Mouse (Mus musculus) embryonic fibroblast, embryonic 13.5 days (primary cell): ENCODE data around the gene Prrg2. TPM values are rescaled to one million over a fixed set of nuclear protein-coding genes. Genes with fewer than 3 reads are reported as not detected.

ENCODE experiments used
- H3K27ac ChIP-seq: 2 replicates; pipeline ENCODE4 v1.5.1; 2012; ENCODE audit warnings: low read length, control low read depth, inconsistent platforms; ENCODE audit not compliant: insufficient read depth
- H3K4me1 ChIP-seq: 2 replicates; pipeline ENCODE4 v1.6.1; 2011; ENCODE audit warnings: low read length; ENCODE audit not compliant: control insufficient read depth, insufficient read depth
- H3K4me3 ChIP-seq: 2 replicates; pipeline ENCODE4 v1.5.1; 2011; ENCODE audit warnings: mild to moderate bottlenecking, control low read depth, low read length; ENCODE audit not compliant: insufficient read depth
- CTCF ChIP-seq: IDR thresholded peaks from 2 replicates; pipeline ENCODE4 v1.5.1; 2011; ENCODE audit warnings: mild to moderate bottlenecking, control low read depth, low read length, moderate library complexity, borderline replicate concordance; ENCODE audit not compliant: insufficient read depth
- POLR2A ChIP-seq: IDR thresholded peaks from 2 replicates; pipeline ENCODE4 v1.6.1; 2011; ENCODE audit warnings: low read depth, mild to moderate bottlenecking, control low read depth, low read length, moderate library complexity
- polyA plus RNA-seq: library from polyadenylated mRNA; stranded (reverse); fragments of >200 nt; gene quantifications from 2 replicates; pipeline ENCODE4 v1.2.4, GENCODE M21; 2011; ENCODE audit warnings: low read depth; ENCODE audit not compliant: missing spikeins, insufficient read length

Prrg2 gene
- polyA plus RNA-seq, 1 experiment: 15.1 TPM

DNA sequence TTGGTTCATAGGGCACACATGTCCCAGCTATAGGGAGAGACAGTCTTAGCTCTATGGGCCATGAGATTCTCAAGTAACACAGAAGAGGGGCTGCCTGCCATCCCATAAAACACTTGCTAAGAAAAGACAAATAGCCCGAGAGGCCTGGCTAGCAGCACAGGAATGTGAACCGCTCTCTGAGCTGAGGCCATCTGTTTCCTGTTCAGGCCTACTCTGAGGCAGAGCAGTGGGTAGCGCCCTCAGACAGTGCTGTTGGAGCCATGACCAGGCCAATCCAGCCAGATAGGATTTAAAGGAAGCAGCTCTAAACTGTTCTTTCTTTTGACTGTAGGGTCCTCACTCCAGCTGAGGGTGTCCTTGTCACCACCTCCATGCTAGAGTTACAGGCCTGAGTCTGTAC is 57.9 kb downstream of the Prrg2 start:
- no peak overlapping the region for H3K27ac ChIP-seq
- H3K4me1 ChIP-seq: peaks cover 3% of the 10 kb centered on the region; the same call in 1 of the 2 replicates
- no peak overlapping the region for H3K4me3 ChIP-seq
- TF ChIP-seq POLR2A (no peak), CTCF (no peak)

Other genes with a start within 250 kb of the Prrg2 start
- gene Nup62, start 246.6 kb downstream of the Prrg2 start, polyA plus RNA-seq: 41.1 and 41.2 TPM in 2 replicates
- gene Il4i1, start 246.3 kb downstream of the Prrg2 start, polyA plus RNA-seq: 2.1 and 2.3 TPM in 2 replicates
- gene Atf5, start 246.0 kb downstream of the Prrg2 start, polyA plus RNA-seq: 342 and 471 TPM in 2 replicates
- gene Akt1s1, start 213.7 kb downstream of the Prrg2 start, polyA plus RNA-seq: 80.0 and 84.2 TPM in 2 replicates
- 26.9 and 33.8 TPM in 2 replicates for gene Tbc1d17, start 213.6 kb downstream of the Prrg2 start, polyA plus RNA-seq
- gene Pnkp, start 205.5 kb downstream of the Prrg2 start, polyA plus RNA-seq: 24.7 and 30.6 TPM in 2 replicates
- gene Ptov1, start 192.9 kb downstream of the Prrg2 start, polyA plus RNA-seq: 144 and 160 TPM in 2 replicates
- gene Med25, start 170.0 kb downstream of the Prrg2 start, polyA plus RNA-seq: 33.4 and 42.8 TPM in 2 replicates
- gene Fuz, start 166.6 kb downstream of the Prrg2 start, polyA plus RNA-seq: 11.1 and 11.5 TPM in 2 replicates
- 129 and 132 TPM in 2 replicates for gene Ap2a1, start 133.2 kb downstream of the Prrg2 start, polyA plus RNA-seq
- gene Tsks, start 119.5 kb downstream of the Prrg2 start, polyA plus RNA-seq: not detected in 2 replicates
- 68.9 and 82.5 TPM in 2 replicates for gene Cpt1c, start 87.8 kb downstream of the Prrg2 start, polyA plus RNA-seq
- 403 and 439 TPM in 2 replicates for gene Prmt1, start 76.1 kb downstream of the Prrg2 start, polyA plus RNA-seq
- 62.2 and 75.1 TPM in 2 replicates for gene Irf3, start 65.0 kb downstream of the Prrg2 start, polyA plus RNA-seq
- 31.8 and 37.1 TPM in 2 replicates for gene Bcl2l12, start 64.0 kb downstream of the Prrg2 start, polyA plus RNA-seq
- gene Scaf1, start 46.3 kb downstream of the Prrg2 start, polyA plus RNA-seq: 75.4 and 79.8 TPM in 2 replicates
- gene Rras, start 44.7 kb downstream of the Prrg2 start, polyA plus RNA-seq: 83.0 and 116 TPM in 2 replicates
- gene Prr12, start 9.8 kb downstream of the Prrg2 start, polyA plus RNA-seq: 15.4 and 16.9 TPM in 2 replicates
- 33.0 and 38.0 TPM in 2 replicates for gene Nosip, start 248 bp downstream of the Prrg2 start, polyA plus RNA-seq
- 439 and 601 TPM in 2 replicates for gene Rcn3, start 29.5 kb upstream of the Prrg2 start, polyA plus RNA-seq
- 41.5 and 64.3 TPM in 2 replicates for gene Fcgrt, start 41.2 kb upstream of the Prrg2 start, polyA plus RNA-seq
- 1,929 and 1,977 TPM in 2 replicates for gene Rps11, start 61.8 kb upstream of the Prrg2 start, polyA plus RNA-seq
- gene Rpl13a, start 66.1 kb upstream of the Prrg2 start, polyA plus RNA-seq: 3,288 and 3,370 TPM in 2 replicates
- gene Gm45713, start 73.6 kb upstream of the Prrg2 start, polyA plus RNA-seq: 1.8 TPM in 2 replicates
- 9.4 and 17.1 TPM in 2 replicates for gene Flt3l, start 73.8 kb upstream of the Prrg2 start, polyA plus RNA-seq
- 45.6 and 56.2 TPM in 2 replicates for gene Pih1d1, start 91.6 kb upstream of the Prrg2 start, polyA plus RNA-seq
- 24.9 and 25.0 TPM in 2 replicates for gene Aldh16a1, start 91.9 kb upstream of the Prrg2 start, polyA plus RNA-seq
- 0.28 and 0.58 TPM in 2 replicates for gene Slc17a7, start 101.3 kb upstream of the Prrg2 start, polyA plus RNA-seq
- not detected in 2 replicates for gene Gfy, start 116.9 kb upstream of the Prrg2 start, polyA plus RNA-seq
- not detected in 2 replicates for gene Pth2, start 118.3 kb upstream of the Prrg2 start, polyA plus RNA-seq
- not detected in 2 replicates for gene Ccdc155, start 142.2 kb upstream of the Prrg2 start, polyA plus RNA-seq
- not detected in 2 replicates for gene Dkkl1, start 149.5 kb upstream of the Prrg2 start, polyA plus RNA-seq
- gene Tead2, start 153.1 kb upstream of the Prrg2 start, polyA plus RNA-seq: 79.9 and 94.3 TPM in 2 replicates
- 0.86 TPM in 1 of 2 replicates, not detected in the other for gene Cd37, start 176.4 kb upstream of the Prrg2 start, polyA plus RNA-seq
- gene Slc6a16, start 178.4 kb upstream of the Prrg2 start, polyA plus RNA-seq: not detected in 2 replicates
- gene Slc6a21, start 214.8 kb upstream of the Prrg2 start, polyA plus RNA-seq: not detected in 2 replicates